Mouse (Mus musculus): ENCODE results near the gene Isca1. TPM values are rescaled to one million over a fixed set of nuclear protein-coding genes. Genes with fewer than 3 reads are reported as not detected.

Isca1 gene
- polyA plus RNA-seq, 1 experiment from 2014 or later: 84.5 TPM

- Histone ChIP-seq H3K27ac (ENCODE audit: low read depth, low read length) (peak overlapping the region; percentile 28; the same call in 1 of the 2 replicates), H3K4me3 (ENCODE audit: low read depth, low read length) (no peak overlapping the region; the same call in 1 of the 2 replicates), H3K36me3 (ENCODE audit: control insufficient read depth, insufficient read depth) (peaks cover 9% of the 10 kb centered on the region; the same call in 1 of the 2 replicates), H3K4me1 (replicated peaks; ENCODE audit: control insufficient read depth, insufficient read depth, low read length) (peaks cover 8% of the 10 kb centered on the region), H3K9ac (ENCODE audit: low read depth, low read length) (no peak overlapping the region), H3K4me2 (replicated peaks; ENCODE audit: low read depth) (peak overlapping the region; percentile 80), H3K27me3 (replicated peaks; ENCODE audit: control insufficient read depth, insufficient read depth, low read length) (no peaks in the 10 kb centered on the region), H3K9me3 (ENCODE audit: control insufficient read depth) (no peaks in the 10 kb centered on the region)
- TF ChIP-seq CTCF (IDR thresholded peaks at IDR 0.05; ENCODE audit: low read depth): no peak
- peak; percentile 18; the same call in 1 of the 2 replicates for ATAC-seq
- WGBS: 36% methylated on average over 11 of the region's 11 CpGs
Measured at GRCm38 (mm10) chr13:59766786-59767515, 2.7 kb downstream of the Isca1 start.

- Histone ChIP-seq H3K4me3 (ENCODE audit: low read depth, low read length) (no peak overlapping the region), H3K9me3 (ENCODE audit: control insufficient read depth) (no peaks in the 10 kb centered on the region), H3K9ac (ENCODE audit: low read depth, low read length) (no peak overlapping the region), H3K36me3 (ENCODE audit: control insufficient read depth, insufficient read depth) (peaks cover 34% of the 10 kb centered on the region), H3K27me3 (replicated peaks; ENCODE audit: control insufficient read depth, insufficient read depth, low read length) (no peaks in the 10 kb centered on the region), H3K27ac (ENCODE audit: low read depth, low read length) (no peak overlapping the region), H3K4me1 (replicated peaks; ENCODE audit: control insufficient read depth, insufficient read depth, low read length) (no peaks in the 10 kb centered on the region; the same call in 1 of the 2 replicates), H3K4me2 (replicated peaks; ENCODE audit: low read depth) (no peak overlapping the region)
- ATAC-seq: no peak
- WGBS: 86% methylated on average over 7 of the region's 7 CpGs
- no peak for TF ChIP-seq CTCF (IDR thresholded peaks at IDR 0.05; ENCODE audit: low read depth)
Measured at GRCm38 (mm10) chr13:59762791-59763190, 6.8 kb downstream of the Isca1 start.

GRCm38 (mm10) chr13:59756906-59757305 lies 12.7 kb downstream of the Isca1 start:
- no peak for ATAC-seq
- peaks cover 52% of the 10 kb centered on the region for H3K36me3 ChIP-seq (ENCODE audit: control insufficient read depth, insufficient read depth)

GRCm38 (mm10) chr13:59750310-59750709 lies 19.3 kb downstream of the Isca1 start:
- 73% methylated on average over 12 of the region's 12 CpGs for WGBS
- no peak for ATAC-seq
- no peak for TF ChIP-seq CTCF (IDR thresholded peaks at IDR 0.05; ENCODE audit: low read depth)
- Histone ChIP-seq H3K4me1 (replicated peaks; ENCODE audit: control insufficient read depth, insufficient read depth, low read length) (no peaks in the 10 kb centered on the region), H3K9me3 (ENCODE audit: control insufficient read depth) (no peaks in the 10 kb centered on the region), H3K27ac (ENCODE audit: low read depth, low read length) (no peak overlapping the region), H3K4me2 (replicated peaks; ENCODE audit: low read depth) (no peak overlapping the region), H3K4me3 (ENCODE audit: low read depth, low read length) (no peak overlapping the region), H3K36me3 (ENCODE audit: control insufficient read depth, insufficient read depth) (peaks cover 14% of the 10 kb centered on the region; the same call in 1 of the 2 replicates), H3K9ac (ENCODE audit: low read depth, low read length) (no peak overlapping the region), H3K27me3 (replicated peaks; ENCODE audit: control insufficient read depth, insufficient read depth, low read length) (no peaks in the 10 kb centered on the region)

More at GRCm38 (mm10) chr13:59756906-59757305, 12.7 kb downstream of the Isca1 start:
- no peak overlapping the region for H3K4me3 ChIP-seq (ENCODE audit: low read depth, low read length)
- no peak overlapping the region for H3K4me2 ChIP-seq (replicated peaks; ENCODE audit: low read depth)
- H3K27me3 ChIP-seq (replicated peaks; ENCODE audit: control insufficient read depth, insufficient read depth, low read length): no peaks in the 10 kb centered on the region
- 88% methylated on average over 7 of the region's 7 CpGs for WGBS
- no peaks in the 10 kb centered on the region for H3K4me1 ChIP-seq (replicated peaks; ENCODE audit: control insufficient read depth, insufficient read depth, low read length)
- H3K9me3 ChIP-seq (ENCODE audit: control insufficient read depth): no peaks in the 10 kb centered on the region
- no peak overlapping the region for H3K27ac ChIP-seq (ENCODE audit: low read depth, low read length)
- H3K9ac ChIP-seq (ENCODE audit: low read depth, low read length): no peak overlapping the region
- TF ChIP-seq CTCF (IDR thresholded peaks at IDR 0.05; ENCODE audit: low read depth): no peak

GRCm38 (mm10) chr13:59746711-59747110 lies 22.9 kb downstream of the Isca1 start, which contains the start of gene 1700014D04Rik:
Gene 1700014D04Rik (minus strand): TSS chr13:59746752.
- no peaks in the 10 kb centered on the region for H3K9me3 ChIP-seq (ENCODE audit: control insufficient read depth)
- no peak for TF ChIP-seq CTCF (IDR thresholded peaks at IDR 0.05; ENCODE audit: low read depth)
- no peak for ATAC-seq
- H3K4me3 ChIP-seq (ENCODE audit: low read depth, low read length): no peak within 1 kb of the TSS
- H3K36me3 ChIP-seq (ENCODE audit: control insufficient read depth, insufficient read depth): no peaks in the 10 kb centered on the region
- no peak within 1 kb of the TSS for H3K27ac ChIP-seq (ENCODE audit: low read depth, low read length)
- WGBS: 84% methylated on average over 9 of the region's 9 CpGs
- no peak within 1 kb of the TSS for H3K9ac ChIP-seq (ENCODE audit: low read depth, low read length)
- no peaks in the 10 kb centered on the region for H3K27me3 ChIP-seq (replicated peaks; ENCODE audit: control insufficient read depth, insufficient read depth, low read length)
- no peak within 1 kb of the TSS for H3K4me2 ChIP-seq (replicated peaks; ENCODE audit: low read depth)
- H3K4me1 ChIP-seq (replicated peaks; ENCODE audit: control insufficient read depth, insufficient read depth, low read length): no peaks in the 10 kb centered on the region

- 64% methylated on average over 6 of the region's 6 CpGs for WGBS
- no peaks in the 10 kb centered on the region for H3K9me3 ChIP-seq (ENCODE audit: control insufficient read depth)
- H3K36me3 ChIP-seq (ENCODE audit: control insufficient read depth, insufficient read depth): no peaks in the 10 kb centered on the region
- no peaks in the 10 kb centered on the region for H3K4me1 ChIP-seq (replicated peaks; ENCODE audit: control insufficient read depth, insufficient read depth, low read length)
- H3K4me3 ChIP-seq (ENCODE audit: low read depth, low read length): no peak overlapping the region
- no peak overlapping the region for H3K4me2 ChIP-seq (replicated peaks; ENCODE audit: low read depth)
- H3K27ac ChIP-seq (ENCODE audit: low read depth, low read length): no peak overlapping the region
- no peak for TF ChIP-seq CTCF (IDR thresholded peaks at IDR 0.05; ENCODE audit: low read depth)
- no peak overlapping the region for H3K9ac ChIP-seq (ENCODE audit: low read depth, low read length)
- no peaks in the 10 kb centered on the region for H3K27me3 ChIP-seq (replicated peaks; ENCODE audit: control insufficient read depth, insufficient read depth, low read length)
- ATAC-seq: no peak
Measured at GRCm38 (mm10) chr13:59746164-59746563, 23.4 kb downstream of the Isca1 start.

Measured in intestine, postnatal 0 days (tissue).